Mouse (Mus musculus) liver, embryonic 12.5 days (tissue): ENCODE measurements at regions not wholly inside any gene's neighbourhood (a gene's known extent, or its start where the extent isn't known, plus 50 kb on each side); places are given as distances from the start of the nearest gene placed in this dataset.

Experiments
- ATAC-seq: fragments of 200-750 bp; cut with Nextera tagmentation; 2 replicates; pipeline ENCODE4 v1.8.0; 2017; ENCODE audit warnings: moderate number of reproducible peaks, mild to moderate bottlenecking, moderate library complexity
- H3K27ac ChIP-seq: fragments of 300-500 bp; sonication (generic); 2 replicates; pipeline ENCODE4 v1.5.1; 2016; ENCODE audit warnings: mild to moderate bottlenecking
- H3K27me3 ChIP-seq: fragments of 300-500 bp; sonication (generic); replicated peaks from 2 replicates; pipeline ENCODE4 v1.6.1; 2016; ENCODE audit warnings: mild to moderate bottlenecking, moderate library complexity
- H3K36me3 ChIP-seq: fragments of 300-500 bp; sonication (generic); 2 replicates; pipeline ENCODE4 v1.6.1; 2016; ENCODE audit warnings: mild to moderate bottlenecking, moderate library complexity
- H3K4me1 ChIP-seq: fragments of 300-500 bp; sonication (generic); 2 replicates; pipeline ENCODE4 v1.6.1; 2016
- H3K4me2 ChIP-seq: fragments of 300-500 bp; sonication (generic); 2 replicates; pipeline ENCODE4 v1.6.1; 2016; ENCODE audit warnings: mild to moderate bottlenecking, moderate library complexity
- H3K4me3 ChIP-seq: fragments of 300-500 bp; sonication (generic); 2 replicates; pipeline ENCODE4 v1.5.1; 2016; ENCODE audit warnings: mild to moderate bottlenecking, moderate library complexity
- H3K9ac ChIP-seq: fragments of 300-500 bp; sonication (generic); 2 replicates; pipeline ENCODE4 v1.6.1; 2016; ENCODE audit warnings: mild to moderate bottlenecking, moderate library complexity
- H3K9me3 ChIP-seq: fragments of 300-500 bp; sonication (generic); replicated peaks from 2 replicates; pipeline ENCODE4 v1.6.1; 2016; ENCODE audit warnings: mild to moderate bottlenecking, moderate library complexity
- WGBS: fragments of 180-500 bp; shearing (Covaris S2); methylation state at CpG from one replicate; pipeline ENCODE4 v1.1.7; 2016; ENCODE audit not compliant: insufficient replicate concordance; 5-methylcytosine and 5-hydroxymethylcytosine counted together

DNA sequence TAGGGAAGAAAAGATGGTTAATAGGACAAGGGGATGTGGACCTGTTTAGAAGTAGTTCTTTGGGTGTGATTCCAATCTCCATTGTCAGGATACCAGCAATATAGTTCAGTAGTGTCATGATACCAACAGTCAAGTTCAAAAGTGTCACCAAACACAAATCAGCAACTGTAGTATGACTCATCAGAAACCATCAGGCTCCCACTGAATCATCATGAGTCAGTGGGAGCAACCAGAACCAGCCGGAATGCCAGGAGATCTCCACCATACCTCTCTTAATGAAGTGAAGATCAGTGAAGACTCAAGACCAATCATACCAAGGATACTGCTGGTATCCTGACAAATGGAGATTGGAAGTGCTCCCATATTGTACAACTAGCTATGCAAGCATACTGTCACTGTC, 410.5 kb downstream of the Rnf144b start:
- no peaks in the 10 kb centered on the region for H3K36me3 ChIP-seq
- H3K9ac ChIP-seq = no peak overlapping the region
- no peaks in the 10 kb centered on the region for H3K4me1 ChIP-seq
- no peaks in the 10 kb centered on the region for H3K27me3 ChIP-seq
- H3K4me3 ChIP-seq = no peak overlapping the region
- H3K9me3 ChIP-seq = 0 out of 2 replicates have a peak, but pooled peaks cover 4% of the 10 kb centered on the region
- ATAC-seq = no peak
- WGBS = 73% methylated on average over 1 of the region's 1 CpGs
- H3K27ac ChIP-seq = no peak overlapping the region
- H3K4me2 ChIP-seq = no peak overlapping the region

DNA sequence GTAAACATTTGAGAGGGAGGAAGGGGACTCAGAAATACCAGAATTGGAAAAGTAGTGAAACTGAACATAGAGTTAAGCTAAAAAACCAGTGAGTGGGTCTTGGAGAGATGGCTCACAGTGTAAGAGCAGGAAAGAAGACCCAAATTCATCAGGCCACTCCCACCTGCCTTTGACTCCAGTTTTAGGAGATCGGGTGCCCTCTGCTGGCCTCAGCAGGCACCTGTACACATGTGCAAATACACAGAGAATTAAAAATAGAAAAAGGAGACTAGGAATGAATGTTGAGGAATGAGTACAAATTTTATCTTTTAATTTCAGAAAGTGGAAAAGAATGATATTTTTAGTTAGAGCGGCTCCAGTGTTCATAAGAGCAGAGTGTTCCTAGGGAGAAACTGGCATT, 414.7 kb downstream of the Rnf144b start:
- ATAC-seq = no peak
- no peaks in the 10 kb centered on the region for H3K4me1 ChIP-seq
- no peak overlapping the region for H3K9ac ChIP-seq
- no peaks in the 10 kb centered on the region for H3K27me3 ChIP-seq
- H3K36me3 ChIP-seq = no peaks in the 10 kb centered on the region
- 71% methylated on average over 2 of the region's 2 CpGs for WGBS
- 0 out of 2 replicates have a peak, but pooled peaks cover 4% of the 10 kb centered on the region for H3K9me3 ChIP-seq
- no peak overlapping the region for H3K27ac ChIP-seq
- H3K4me3 ChIP-seq = no peak overlapping the region
- H3K4me2 ChIP-seq = no peak overlapping the region

DNA sequence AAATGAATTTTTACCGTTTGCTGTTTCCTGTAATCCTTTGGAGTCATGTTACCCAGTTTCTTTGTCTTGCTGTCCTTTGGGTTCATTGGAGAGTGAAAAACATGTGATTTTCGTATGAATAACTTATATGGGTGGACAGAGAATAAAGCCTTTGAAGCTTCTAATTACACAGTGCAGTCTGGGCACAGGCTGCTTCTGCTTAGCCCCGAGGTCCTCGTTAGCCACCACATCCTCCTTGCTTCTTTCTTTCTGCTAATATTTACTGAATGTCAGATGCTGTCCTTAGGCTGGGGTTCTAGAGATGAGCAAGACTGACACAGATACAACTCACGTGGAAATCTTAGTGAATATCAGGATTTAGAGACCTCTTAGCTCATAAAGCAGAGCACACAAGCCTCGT, 427.2 kb downstream of the Rnf144b start:
- ATAC-seq = no peak
- Histone ChIP-seq H3K4me3 (no peak overlapping the region), H3K27me3 (no peaks in the 10 kb centered on the region), H3K9ac (no peak overlapping the region), H3K9me3 (no peaks in the 10 kb centered on the region), H3K27ac (no peak overlapping the region), H3K4me2 (no peak overlapping the region), H3K36me3 (no peaks in the 10 kb centered on the region), H3K4me1 (no peaks in the 10 kb centered on the region)
- 52% methylated on average over 6 of the region's 6 CpGs for WGBS

DNA sequence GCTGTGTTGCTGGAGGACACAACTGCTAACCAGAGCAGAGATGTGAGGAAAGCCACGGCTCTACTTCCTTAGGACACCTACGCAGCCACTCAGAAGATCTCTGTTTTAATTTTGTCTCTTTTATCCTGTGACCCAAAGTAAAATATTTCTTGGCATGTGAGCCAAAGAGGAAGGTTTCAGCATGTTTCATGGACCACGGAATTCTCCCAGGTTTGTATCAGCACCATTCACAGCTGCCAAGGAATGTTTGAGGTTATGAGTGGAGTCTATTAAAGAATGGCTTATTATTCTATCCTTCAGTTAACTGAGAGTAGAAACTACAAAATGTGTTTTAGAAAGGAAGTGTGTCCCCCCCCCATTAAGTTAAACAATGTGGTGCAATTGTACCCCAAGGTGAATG, 429.8 kb downstream of the Rnf144b start:
- no peak overlapping the region for H3K27ac ChIP-seq

DNA sequence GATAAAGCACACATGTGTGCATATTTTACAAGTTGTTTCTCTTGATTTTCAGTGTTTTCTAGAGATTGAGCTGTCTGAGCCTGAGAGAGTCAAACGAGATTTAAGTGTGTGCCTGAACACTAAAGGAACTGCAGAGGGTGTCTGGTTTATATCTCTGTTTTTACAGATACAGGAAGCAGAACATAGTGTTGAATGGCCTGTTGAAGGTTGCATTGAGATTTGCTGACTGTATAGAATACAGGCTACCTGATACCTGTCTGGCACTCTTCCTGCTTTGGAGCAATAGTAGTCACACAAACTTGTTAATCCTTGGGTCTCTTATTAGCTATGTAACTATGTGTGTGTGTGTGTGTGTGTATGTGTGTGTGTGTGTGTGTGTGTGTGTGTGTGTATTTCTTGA, 431.7 kb downstream of the Rnf144b start:
- no peak overlapping the region for H3K27ac ChIP-seq
- H3K9ac ChIP-seq = no peak overlapping the region
- H3K4me3 ChIP-seq = no peak overlapping the region
- no peaks in the 10 kb centered on the region for H3K27me3 ChIP-seq
- no peaks in the 10 kb centered on the region for H3K36me3 ChIP-seq
- no peaks in the 10 kb centered on the region for H3K4me1 ChIP-seq
- no peak overlapping the region for H3K4me2 ChIP-seq
- no peaks in the 10 kb centered on the region for H3K9me3 ChIP-seq
- ATAC-seq = no peak
- 26% methylated on average over 1 of the region's 1 CpGs for WGBS

More for the DNA sequence above, 429.8 kb downstream of the Rnf144b start:
- Histone ChIP-seq H3K4me2 (no peak overlapping the region), H3K27me3 (no peaks in the 10 kb centered on the region), H3K9ac (no peak overlapping the region), H3K36me3 (no peaks in the 10 kb centered on the region), H3K4me1 (no peaks in the 10 kb centered on the region), H3K4me3 (no peak overlapping the region), H3K9me3 (no peaks in the 10 kb centered on the region)
- WGBS = 74% methylated on average over 3 of the region's 3 CpGs
- no peak for ATAC-seq

DNA sequence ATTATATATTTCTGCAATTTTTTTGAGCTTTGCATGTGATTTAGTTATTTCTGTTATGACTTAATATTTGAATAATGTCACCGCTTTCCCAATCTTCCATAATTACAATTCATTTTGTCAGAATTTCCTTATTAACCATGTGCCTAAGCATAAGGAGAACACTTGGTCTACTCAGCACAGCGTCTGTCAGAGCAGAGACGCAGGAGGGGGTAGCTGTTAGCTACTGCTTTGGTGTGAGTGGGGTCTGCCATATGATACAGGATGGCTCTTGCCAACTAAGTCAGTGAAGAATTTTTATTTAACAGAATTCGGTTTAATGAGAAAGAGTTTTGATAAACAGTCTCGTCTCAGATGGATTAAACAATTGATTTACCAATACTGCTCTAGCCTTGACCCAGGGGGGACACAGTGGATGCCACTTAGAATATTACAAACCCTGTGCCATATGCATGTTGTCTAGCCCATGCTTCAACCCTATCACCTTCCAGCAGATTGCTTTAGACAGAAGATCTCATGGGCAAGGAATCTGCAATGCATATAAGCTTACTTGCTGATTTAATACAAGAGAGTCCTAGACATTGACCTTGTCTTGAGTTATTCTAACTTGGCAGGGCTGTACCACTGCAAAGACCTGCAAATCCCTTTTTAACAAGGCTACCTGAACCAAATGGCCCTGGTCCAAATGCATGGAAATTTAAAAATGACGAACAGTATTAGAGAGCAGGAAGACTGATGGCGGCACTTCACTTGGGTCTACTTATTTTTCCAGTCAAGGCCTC, 434.9 kb downstream of the Rnf144b start:
- no peak overlapping the region for H3K4me2 ChIP-seq
- no peak overlapping the region for H3K4me3 ChIP-seq
- no peaks in the 10 kb centered on the region for H3K9me3 ChIP-seq
- no peak overlapping the region for H3K27ac ChIP-seq
- H3K9ac ChIP-seq = no peak overlapping the region
- no peaks in the 10 kb centered on the region for H3K4me1 ChIP-seq
- 60% methylated on average over 7 of the region's 7 CpGs for WGBS
- no peak for ATAC-seq
- no peaks in the 10 kb centered on the region for H3K36me3 ChIP-seq
- H3K27me3 ChIP-seq = no peaks in the 10 kb centered on the region

DNA sequence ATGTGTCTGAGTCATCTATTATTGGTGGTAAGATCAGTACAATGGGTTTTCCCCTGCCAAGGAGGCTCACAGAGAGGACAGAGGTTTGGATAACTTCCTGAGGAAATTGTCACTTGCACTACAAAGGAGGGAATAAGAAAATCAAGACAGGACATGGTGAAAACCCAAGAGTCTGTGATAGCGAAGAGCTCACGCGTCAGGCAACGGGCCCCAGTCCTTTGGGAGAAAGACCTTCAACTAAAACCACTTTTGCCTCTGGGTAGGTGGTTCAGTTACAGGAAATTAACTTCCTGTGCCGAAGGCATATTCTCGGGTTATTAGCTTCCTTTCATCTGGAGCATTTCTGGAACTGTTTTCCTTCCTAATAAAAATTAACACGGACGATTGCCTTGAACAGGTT, 440.4 kb downstream of the Rnf144b start:
- 65% methylated on average over 8 of the region's 8 CpGs for WGBS
- H3K4me2 ChIP-seq = no peak overlapping the region
- H3K27ac ChIP-seq = no peak overlapping the region
- H3K27me3 ChIP-seq = no peaks in the 10 kb centered on the region
- no peaks in the 10 kb centered on the region for H3K36me3 ChIP-seq
- no peak overlapping the region for H3K4me3 ChIP-seq
- no peaks in the 10 kb centered on the region for H3K9me3 ChIP-seq
- no peak overlapping the region for H3K9ac ChIP-seq
- ATAC-seq = no peak
- no peaks in the 10 kb centered on the region for H3K4me1 ChIP-seq

DNA sequence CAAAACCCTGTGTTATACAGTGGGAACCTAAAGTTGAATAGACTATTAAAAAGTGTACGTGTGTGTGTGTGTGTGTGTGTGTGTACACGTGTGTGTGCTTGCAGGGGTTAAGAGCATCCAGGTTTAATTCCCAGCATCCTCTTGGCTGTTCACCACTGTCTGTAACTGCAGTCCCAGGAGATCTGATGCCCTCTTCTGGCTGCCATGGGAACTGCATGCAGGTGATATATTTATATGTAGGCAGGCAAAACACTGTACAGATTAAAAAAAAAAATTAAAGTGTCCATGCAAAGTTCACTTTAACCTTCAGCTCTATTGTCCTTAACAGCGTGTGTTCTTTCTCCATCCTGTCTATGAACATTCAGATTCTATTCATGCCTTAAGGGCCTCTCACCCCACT, 454.1 kb downstream of the Rnf144b start:
- H3K27me3 ChIP-seq = no peaks in the 10 kb centered on the region
- no peak overlapping the region for H3K4me3 ChIP-seq
- H3K4me1 ChIP-seq = no peaks in the 10 kb centered on the region
- ATAC-seq = no peak
- H3K9me3 ChIP-seq = no peaks in the 10 kb centered on the region
- no peak overlapping the region for H3K4me2 ChIP-seq
- no peak overlapping the region for H3K9ac ChIP-seq
- H3K27ac ChIP-seq = no peak overlapping the region
- H3K36me3 ChIP-seq = no peaks in the 10 kb centered on the region
- WGBS = 43% methylated on average over 3 of the region's 3 CpGs

DNA sequence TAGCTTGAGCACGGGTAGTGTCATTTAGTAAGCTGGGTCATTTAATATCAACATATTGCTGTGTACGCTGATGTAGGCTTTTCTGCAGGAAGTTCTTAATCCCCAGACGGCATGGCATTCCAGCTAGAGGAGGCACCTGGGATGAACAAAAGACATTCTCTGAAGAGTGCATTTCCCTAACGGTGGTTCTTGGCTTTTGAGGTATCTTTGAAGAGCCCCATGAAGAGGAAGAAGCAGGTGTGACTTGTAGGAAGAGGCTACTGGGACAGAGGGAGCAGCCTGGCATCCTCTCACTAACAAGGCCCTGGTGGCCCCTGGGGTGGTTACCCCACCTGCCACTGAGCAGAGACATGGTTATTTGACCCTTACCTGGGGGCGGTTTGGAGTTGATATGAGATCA, 457.7 kb downstream of the Rnf144b start:
- H3K9ac ChIP-seq = no peak overlapping the region
- H3K27me3 ChIP-seq = no peaks in the 10 kb centered on the region
- WGBS = 72% methylated on average over 5 of the region's 5 CpGs
- no peak overlapping the region for H3K27ac ChIP-seq
- no peak overlapping the region for H3K4me3 ChIP-seq
- H3K4me1 ChIP-seq = no peaks in the 10 kb centered on the region
- ATAC-seq = no peak
- H3K4me2 ChIP-seq = no peak overlapping the region
- H3K36me3 ChIP-seq = no peaks in the 10 kb centered on the region
- no peaks in the 10 kb centered on the region for H3K9me3 ChIP-seq

DNA sequence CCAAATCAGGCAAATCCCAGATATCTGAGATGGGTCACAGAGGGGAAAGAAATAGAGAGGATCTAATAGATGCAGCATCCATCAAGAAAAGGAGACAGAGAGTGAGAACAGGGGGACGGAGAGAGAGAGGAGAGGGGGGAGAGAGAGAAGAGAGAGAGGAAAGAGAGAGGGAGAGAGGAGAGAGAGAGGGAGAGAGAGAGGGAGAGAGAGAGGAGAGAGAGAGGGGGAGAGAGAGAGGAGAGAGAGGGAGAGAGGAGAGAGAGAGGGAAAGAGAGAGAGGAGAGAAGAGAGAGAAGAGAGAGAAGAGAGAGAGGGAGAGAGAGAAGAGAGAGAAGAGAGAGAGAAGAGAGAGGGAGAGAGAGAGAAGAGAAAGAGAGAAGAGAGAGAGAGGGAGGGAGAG, 462.7 kb downstream of the Rnf144b start:
- Histone ChIP-seq H3K27me3 (no peaks in the 10 kb centered on the region), H3K9me3 (no peaks in the 10 kb centered on the region), H3K4me3 (no peak overlapping the region), H3K36me3 (no peaks in the 10 kb centered on the region), H3K27ac (no peak overlapping the region), H3K9ac (no peak overlapping the region), H3K4me1 (no peaks in the 10 kb centered on the region), H3K4me2 (no peak overlapping the region)
- ATAC-seq = no peak
- WGBS = 73% methylated on average over 1 of the region's 1 CpGs

DNA sequence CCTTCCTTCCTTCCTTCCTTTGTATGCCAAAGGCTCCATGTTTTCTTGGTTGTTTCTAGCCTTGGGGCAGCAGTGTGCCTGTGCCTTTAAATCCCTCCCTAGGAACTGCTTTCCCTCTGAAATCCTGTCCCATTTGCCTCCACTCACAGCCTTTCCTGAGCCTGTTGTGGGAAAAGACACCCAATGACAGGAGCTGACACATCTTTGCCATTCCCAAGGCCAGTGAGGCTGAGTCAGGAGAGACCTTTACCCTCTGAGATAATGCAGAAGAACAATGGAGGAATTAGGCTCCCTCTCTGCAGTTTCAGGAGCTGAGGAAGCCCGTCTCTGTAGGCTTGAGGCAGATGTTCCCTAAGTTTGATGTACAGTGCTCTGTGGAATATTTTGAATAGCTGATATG, 480.2 kb downstream of the Rnf144b start:
- Histone ChIP-seq H3K4me2 (no peak overlapping the region), H3K9me3 (no peaks in the 10 kb centered on the region), H3K27ac (no peak overlapping the region), H3K9ac (no peak overlapping the region), H3K36me3 (no peaks in the 10 kb centered on the region), H3K4me1 (no peaks in the 10 kb centered on the region), H3K27me3 (no peaks in the 10 kb centered on the region), H3K4me3 (no peak overlapping the region)
- WGBS = 41% methylated on average over 1 of the region's 1 CpGs
- no peak for ATAC-seq

DNA sequence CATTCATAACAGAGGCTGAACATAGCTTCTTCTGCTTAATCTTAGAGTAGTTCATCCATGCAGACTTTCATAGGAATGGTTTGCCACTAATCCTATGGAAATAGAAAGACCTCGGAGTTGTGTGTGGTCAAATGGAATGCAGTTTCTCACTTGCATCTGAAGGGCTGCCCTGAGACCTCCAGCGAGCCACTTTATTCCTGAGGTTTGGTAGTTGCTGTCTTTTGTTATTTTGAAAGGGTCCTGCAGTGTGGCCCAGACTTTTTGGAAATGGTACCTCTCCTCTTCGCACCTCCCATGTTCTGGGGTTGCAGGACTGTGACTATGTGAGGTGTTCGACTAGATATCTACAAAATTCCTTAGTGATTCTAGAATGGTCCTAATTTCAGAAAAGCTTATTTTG, 489.0 kb downstream of the Rnf144b start:
- 68% methylated on average over 4 of the region's 4 CpGs for WGBS
- Histone ChIP-seq H3K36me3 (no peaks in the 10 kb centered on the region), H3K4me2 (no peak overlapping the region), H3K4me3 (no peak overlapping the region), H3K27me3 (no peaks in the 10 kb centered on the region), H3K4me1 (no peaks in the 10 kb centered on the region), H3K9ac (no peak overlapping the region), H3K9me3 (no peaks in the 10 kb centered on the region), H3K27ac (no peak overlapping the region)
- no peak for ATAC-seq

DNA sequence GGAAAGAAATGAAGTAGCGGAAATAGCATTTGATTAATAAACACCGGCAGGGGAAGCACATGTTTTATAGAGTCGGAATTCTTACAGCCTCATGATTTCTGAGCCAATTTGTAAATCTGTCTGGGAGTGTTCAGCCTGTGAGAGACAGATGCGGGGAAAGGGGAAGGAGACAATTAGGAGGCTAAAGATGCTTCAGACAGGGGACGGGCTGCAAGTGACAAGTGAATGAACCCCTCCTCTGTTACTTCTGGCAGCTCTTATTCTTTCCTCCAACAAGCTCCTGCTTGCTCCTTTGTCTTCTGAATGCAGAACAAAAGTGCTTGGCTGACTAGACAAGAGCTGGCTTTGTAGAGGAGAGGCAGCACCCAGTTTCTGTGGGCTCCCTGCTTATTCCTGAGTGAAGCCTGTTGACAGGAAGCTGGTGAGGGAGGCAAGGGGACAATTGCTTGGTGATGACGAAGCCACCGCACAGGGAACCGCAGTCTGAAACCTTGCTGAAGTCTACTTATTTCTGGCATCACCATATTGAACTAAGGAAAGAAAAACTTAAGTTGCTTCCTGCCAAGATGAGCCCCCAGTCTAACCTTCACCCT, 514.2 kb downstream of the Rnf144b start:
- Histone ChIP-seq H3K27me3 (no peaks in the 10 kb centered on the region), H3K36me3 (no peaks in the 10 kb centered on the region), H3K4me1 (no peaks in the 10 kb centered on the region), H3K27ac (no peak overlapping the region), H3K9me3 (no peaks in the 10 kb centered on the region), H3K4me2 (no peak overlapping the region), H3K4me3 (no peak overlapping the region), H3K9ac (no peak overlapping the region)
- no peak for ATAC-seq
- WGBS = 62% methylated on average over 8 of the region's 8 CpGs
